Mouse (Mus musculus) CH12.LX (cell line): ENCODE measurements at regions not wholly inside any gene's neighbourhood (a gene's known extent, or its start where the extent isn't known, plus 50 kb on each side); places are given as distances from the start of the nearest gene placed in this dataset.
"Not testable (repeated sequence)": the region's sequence is repeated elsewhere in the genome, so short reads cannot be mapped to it uniquely, and the experiment has no call there.

Source experiments
- DNase-seq: peaks from one replicate; pipeline ENCODE4 v3.0.0-alpha.2; 2013; ENCODE audit errors: extremely low read depth
- H3K27ac ChIP-seq: 2 replicates; pipeline ENCODE4 v1.5.1; 2012; ENCODE audit warnings: low read depth, mild to moderate bottlenecking, control low read depth, moderate library complexity; ENCODE audit not compliant: insufficient read depth
- H3K27me3 ChIP-seq: replicated peaks from 2 replicates; pipeline ENCODE3; 2012; ENCODE audit warnings: inconsistent platforms
- H3K36me3 ChIP-seq, 2 experiments: replicated peaks in 1 of 2; 2 replicates each; pipeline versions ENCODE3 to v1.6.1; 2012; ENCODE audit warnings: inconsistent platforms in 1 of 2, low read length in 1 of 2, mild to moderate bottlenecking in 1 of 2, mixed read lengths in 1 of 2, moderate library complexity in 1 of 2; ENCODE audit not compliant: control insufficient read depth in 1 of 2, insufficient read depth in 1 of 2
- H3K4me1 ChIP-seq, 2 experiments: 2 replicates each; pipeline ENCODE4 v1.6.1; 2012; ENCODE audit warnings: inconsistent platforms in 1 of 2, moderate library complexity in 1 of 2; ENCODE audit not compliant: insufficient read depth in 2 of 2, control insufficient read depth in 1 of 2
- H3K4me2 ChIP-seq: 2 replicates; pipeline ENCODE4 v1.6.1; 2012; ENCODE audit warnings: low read depth, mild to moderate bottlenecking, control low read depth; ENCODE audit not compliant: poor library complexity, insufficient read depth, severe bottlenecking
- H3K4me3 ChIP-seq, 3 experiments: fragments of 150-350 bp in 1 of 3; sonication (generic) in 1 of 3; replicated peaks in 1 of 3; 2 replicates each; pipeline versions ENCODE3 to v1.5.1; 2011 to 2012; ENCODE audit warnings: low read depth in 2 of 3, low read length in 2 of 3, mild to moderate bottlenecking in 2 of 3, moderate library complexity in 2 of 3, control low read depth in 1 of 3, improper control_type of control experiment in 1 of 3, inconsistent platforms in 1 of 3, mixed read lengths in 1 of 3; ENCODE audit not compliant: poor library complexity in 1 of 3
- H3K79me2 ChIP-seq: replicated peaks from 2 replicates; pipeline ENCODE4 v1.6.1; 2012; ENCODE audit warnings: mild to moderate bottlenecking, moderate library complexity; ENCODE audit not compliant: control insufficient read depth, poor library complexity, insufficient read depth, severe bottlenecking; ENCODE audit errors: extremely low read depth
- H3K9ac ChIP-seq: 2 replicates; pipeline ENCODE4 v1.6.1; 2012; ENCODE audit warnings: low read depth, mild to moderate bottlenecking, control low read depth, moderate library complexity; ENCODE audit not compliant: insufficient read depth
- H3K9me3 ChIP-seq: replicated peaks from 2 replicates; pipeline ENCODE3; 2012; ENCODE audit warnings: low read length, inconsistent platforms, mixed read lengths
- CTCF ChIP-seq, 2 experiments: IDR thresholded peaks in 1 of 2; conservative IDR thresholded peaks in 1 of 2; 2 replicates each; pipeline ENCODE4 v1.5.1; 2011 to 2012; ENCODE audit warnings: low read depth in 2 of 2, low read length in 2 of 2, improper control_type of control experiment in 1 of 2, inconsistent platforms in 1 of 2, mild to moderate bottlenecking in 1 of 2, moderate library complexity in 1 of 2
- E2F4 ChIP-seq: IDR thresholded peaks from 2 replicates; pipeline ENCODE4 v1.6.1; 2011; ENCODE audit warnings: low read depth, low read length, improper control_type of control experiment; ENCODE audit not compliant: insufficient replicate concordance
- ELF1 ChIP-seq: IDR thresholded peaks from 2 replicates; pipeline ENCODE4 v1.6.1; 2014; ENCODE audit warnings: low read depth, mild to moderate bottlenecking, inconsistent platforms, low read length, improper control_type of control experiment
- EP300 ChIP-seq: IDR thresholded peaks from 2 replicates; pipeline ENCODE4 v1.6.1; 2011; ENCODE audit warnings: low read length, improper control_type of control experiment
- JUN ChIP-seq: IDR thresholded peaks from 2 replicates; pipeline ENCODE4 v1.6.1; 2011; ENCODE audit warnings: low read depth, mild to moderate bottlenecking, low read length, improper control_type of control experiment, moderate library complexity; ENCODE audit not compliant: insufficient read depth
- JUND ChIP-seq: conservative IDR thresholded peaks from 2 replicates; pipeline ENCODE4 v1.6.1; 2011; ENCODE audit warnings: low read depth, low read length, improper control_type of control experiment
- MAZ ChIP-seq: IDR thresholded peaks from 2 replicates; pipeline ENCODE4 v1.6.1; 2012; ENCODE audit warnings: low read depth, mild to moderate bottlenecking, inconsistent platforms, low read length, improper control_type of control experiment, moderate library complexity
- MYC ChIP-seq: IDR thresholded peaks from 2 replicates; pipeline ENCODE4 v1.6.1; 2011; ENCODE audit warnings: low read depth, mild to moderate bottlenecking, improper control_type of control experiment, low read length
- NRF1 ChIP-seq: IDR thresholded peaks from 2 replicates; pipeline ENCODE4 v1.6.1; 2014; ENCODE audit warnings: low read depth, mild to moderate bottlenecking, inconsistent platforms, low read length, improper control_type of control experiment, moderate library complexity
- POLR2A ChIP-seq: IDR thresholded peaks from 2 replicates; pipeline ENCODE4 v1.6.1; 2011; ENCODE audit warnings: low read depth, mild to moderate bottlenecking, improper control_type of control experiment, low read length
- USF1 ChIP-seq: IDR thresholded peaks from 2 replicates; pipeline ENCODE4 v1.6.1; 2014; ENCODE audit warnings: low read depth, mild to moderate bottlenecking, inconsistent platforms, low read length, improper control_type of control experiment
- ZKSCAN1 ChIP-seq: IDR thresholded peaks from 2 replicates; pipeline ENCODE4 v1.6.1; 2012; ENCODE audit warnings: low read depth, inconsistent platforms, low read length, improper control_type of control experiment, borderline replicate concordance
- ZNF384 ChIP-seq: IDR thresholded peaks from 2 replicates; pipeline ENCODE4 v1.6.1; 2012; ENCODE audit warnings: low read depth, low read length, improper control_type of control experiment, inconsistent platforms
- dilution Hi-C: fragments of 300-500 bp; cut with MboI; formaldehyde crosslinking; loops from 2 replicates; pipeline ENCODE4 v1.14.3; 2020; ENCODE audit warnings: low sequenced_read_pairs; ENCODE audit not compliant: extremely low pct_unique_long_range_greater_than_20kb, extremely low pct_ligation_motif_present
- in situ Hi-C: fragments of 300-500 bp; cut with MboI; formaldehyde crosslinking; loops from 3 replicates; pipeline ENCODE4 v1.14.3; 2019; ENCODE audit warnings: low sequenced_read_pairs, low pct_ligation_motif_present, low pct_unique_long_range_greater_than_20kb, mixed read lengths

DNA sequence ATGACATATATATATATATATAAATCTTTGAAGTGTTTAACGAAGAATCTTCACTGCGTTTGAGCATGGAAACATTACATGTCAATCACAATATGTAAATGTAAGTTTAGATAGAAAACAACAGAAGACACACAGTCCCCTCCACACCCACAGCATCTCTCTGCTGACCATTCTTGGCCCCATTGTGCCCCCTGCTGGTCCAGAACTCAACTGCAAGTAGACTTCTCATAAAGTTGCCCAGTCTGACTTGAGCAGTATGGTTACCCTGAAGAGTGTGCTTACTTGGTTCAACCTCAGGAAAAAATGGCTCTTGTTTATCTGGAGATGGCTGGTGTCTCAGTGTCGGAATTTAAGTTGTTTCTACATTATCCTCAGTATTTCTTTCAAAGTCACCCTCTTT, 423.3 kb upstream of the Zfp386 start:
- peaks cover 3% of the 10 kb centered on the region for H3K9me3 ChIP-seq
- in situ Hi-C loops (no loop called here), dilution Hi-C loops (no loop called here)

DNA sequence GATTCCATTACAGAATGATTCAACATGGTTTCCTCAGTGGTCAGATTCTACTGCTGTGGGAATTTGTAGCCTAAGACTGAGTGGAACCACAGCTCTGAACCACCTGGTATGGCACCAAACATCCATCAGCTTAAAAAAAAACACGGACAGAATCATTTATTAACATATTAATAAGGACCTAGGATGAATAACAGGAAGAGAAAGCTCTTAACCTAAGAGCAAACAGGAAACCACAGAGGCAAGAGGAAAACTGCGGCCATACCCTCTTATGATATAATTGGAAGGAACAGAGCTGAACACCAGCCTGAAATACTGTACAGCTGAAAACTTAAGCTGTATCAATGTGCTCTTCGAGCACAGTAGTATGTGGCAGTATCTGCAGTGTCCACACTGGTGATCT, 399.9 kb upstream of the Zfp386 start:
- no peaks in the 10 kb centered on the region for H3K4me1 ChIP-seq
- DNase-seq, result no peak
- TF ChIP-seq ZKSCAN1, result no peak
- no peak for TF ChIP-seq ZNF384
- no peak for TF ChIP-seq E2F4
- no peak for TF ChIP-seq ELF1
- no peak for TF ChIP-seq POLR2A
- no peak for TF ChIP-seq MAZ
- TF ChIP-seq JUN, result no peak
- no peak for TF ChIP-seq NRF1
- TF ChIP-seq USF1, result no peak
- no peak for TF ChIP-seq EP300
- TF ChIP-seq JUND, result no peak
- no peak for TF ChIP-seq MYC
- H3K27ac ChIP-seq, result no peak overlapping the region
- no peaks in the 10 kb centered on the region for H3K9me3 ChIP-seq
- no peak overlapping the region for H3K4me2 ChIP-seq
- in situ Hi-C loops (no loop called here), dilution Hi-C loops (no loop called here)
- H3K27me3 ChIP-seq, result no peaks in the 10 kb centered on the region
- H3K36me3 ChIP-seq, result no peaks in the 10 kb centered on the region
- no peaks in the 10 kb centered on the region for H3K79me2 ChIP-seq
- H3K4me3 ChIP-seq, result no peak overlapping the region
- no peak overlapping the region for H3K9ac ChIP-seq

More for the DNA sequence above, 423.3 kb upstream of the Zfp386 start:
- DNase-seq, result peak; percentile 0
- no peak overlapping the region for H3K27ac ChIP-seq
- H3K9ac ChIP-seq, result no peak overlapping the region
- no peak overlapping the region for H3K4me3 ChIP-seq
- H3K27me3 ChIP-seq, result peaks cover 3% of the 10 kb centered on the region
- no peak overlapping the region for H3K4me2 ChIP-seq
- no peaks in the 10 kb centered on the region for H3K36me3 ChIP-seq
- TF ChIP-seq ZKSCAN1, result no peak
- peak; percentile 11 to 33; a peak in 2 of 4 replicates for TF ChIP-seq CTCF (conservative IDR thresholded peaks at IDR 0.05 in 1 of 2, IDR thresholded peaks at IDR 0.05 in 1 of 2; ENCODE audit: low read depth in 2 of 2, low read length in 2 of 2)
- H3K79me2 ChIP-seq, result no peaks in the 10 kb centered on the region
- no peaks in the 10 kb centered on the region for H3K4me1 ChIP-seq

DNA sequence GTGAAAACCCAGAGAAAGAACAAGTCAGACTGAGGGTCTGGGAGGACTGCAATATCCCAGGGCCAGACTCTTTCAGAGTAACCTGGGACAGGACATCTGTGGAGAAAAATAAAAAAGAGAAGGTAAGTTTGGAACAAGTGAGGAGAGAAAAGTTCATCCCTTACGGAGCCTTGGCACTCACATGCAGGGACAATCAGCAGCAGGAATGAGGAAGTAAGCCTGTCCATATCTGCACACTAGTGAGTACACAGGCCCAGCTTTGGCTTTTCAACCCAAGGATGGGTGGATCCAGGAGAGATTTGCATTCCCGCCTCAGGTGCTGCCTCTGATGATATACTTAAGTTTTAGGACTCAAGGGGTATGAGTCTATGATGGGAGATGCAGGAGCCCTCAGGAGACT, 399.4 kb upstream of the Zfp386 start:
- H3K27me3 ChIP-seq, H3K9me3 ChIP-seq, H3K36me3 ChIP-seq, dilution Hi-C loops, H3K79me2 ChIP-seq, H3K9ac ChIP-seq, H3K4me2 ChIP-seq, DNase-seq, H3K4me3 ChIP-seq, in situ Hi-C loops, H3K4me1 ChIP-seq, H3K27ac ChIP-seq: not testable (repeated sequence)
